Mouse (Mus musculus) bone marrow macrophage, adult 2 months (primary cell): ENCODE results near the gene Atp6v1g1.

Experiments used
- CTCF ChIP-seq: IDR thresholded peaks from 2 replicates; pipeline ENCODE4 v1.5.1; 2012; ENCODE audit warnings: low read depth, mild to moderate bottlenecking, low read length, moderate library complexity
- POLR2A ChIP-seq: IDR thresholded peaks from 2 replicates; pipeline ENCODE4 v1.6.1; 2012; ENCODE audit warnings: mild to moderate bottlenecking, low read depth, low read length, borderline replicate concordance

DNA sequence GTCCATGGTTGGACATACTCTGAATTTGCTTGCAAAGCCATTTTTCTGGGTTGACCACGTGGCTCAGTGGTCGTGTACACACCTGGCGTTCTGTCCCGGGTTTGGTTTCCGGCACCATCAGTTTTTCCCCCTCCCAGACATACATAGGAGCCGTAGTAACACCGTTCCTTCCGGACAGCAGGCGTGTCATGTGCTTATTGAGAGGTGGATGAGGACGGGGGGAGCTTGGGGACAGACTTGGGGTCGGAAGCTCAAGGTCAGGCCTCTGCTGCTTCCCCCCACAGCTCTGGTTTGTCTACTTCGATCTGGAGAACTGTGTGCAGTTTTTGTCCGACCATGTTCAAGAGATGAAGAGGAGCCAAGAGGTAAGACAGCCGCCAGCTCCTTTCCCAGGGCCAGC is 35.1 kb downstream of the Atp6v1g1 start:
- TF ChIP-seq POLR2A (no peak), CTCF (no peak)
